Mouse (Mus musculus) central nervous system, embryonic 11.5 days (tissue): Measurements from ENCODE around the gene Batf2. TPM values are rescaled to one million over a fixed set of nuclear protein-coding genes. Genes with fewer than 3 reads are reported as not detected.

ENCODE experiments used
- polyA plus RNA-seq: library from polyadenylated mRNA; depleted of rRNA; stranded (reverse); fragments of >200 nt; gene quantifications from 2 replicates; pipeline ENCODE4 v1.2.3, GENCODE M21; 2012; rRNA removed

Batf2 gene
- not detected in 2 replicates for polyA plus RNA-seq

DNA sequence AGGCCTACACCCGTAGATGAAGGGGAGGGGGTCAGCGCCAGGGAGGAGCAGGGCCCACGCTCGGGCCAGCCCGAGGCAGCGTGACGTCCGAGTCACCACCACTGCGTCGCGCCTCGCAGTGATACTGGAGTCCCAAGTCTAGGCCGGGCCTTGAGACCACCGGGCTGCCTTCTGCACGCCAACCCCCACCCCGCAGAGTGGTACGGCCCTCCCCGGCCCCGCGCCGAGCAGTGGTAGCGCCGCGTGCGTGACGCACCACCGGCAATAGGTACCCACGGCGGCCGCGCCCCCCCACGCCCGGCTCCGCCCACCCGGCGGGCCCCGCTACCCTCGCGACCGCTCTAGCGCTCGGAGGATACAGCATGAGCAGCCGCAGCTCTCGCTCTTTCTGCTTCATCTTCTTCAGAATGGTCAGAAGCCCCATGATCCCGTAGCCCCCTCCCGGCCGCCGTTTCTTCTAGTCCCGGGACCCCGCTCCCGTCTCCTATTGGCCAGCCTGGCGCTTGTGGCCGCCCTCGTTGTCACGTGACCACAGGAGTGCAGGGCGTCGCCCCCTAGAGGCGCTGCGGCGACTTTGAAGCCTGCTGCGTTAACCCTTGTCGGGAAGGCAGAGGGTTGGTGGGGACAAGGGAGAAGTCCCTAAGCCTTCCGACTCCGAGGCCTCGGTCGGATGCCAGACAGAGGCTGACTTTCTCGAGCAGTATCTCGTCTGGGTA lies at the start of gene Batf2:
Gene Batf2 (plus strand): TSS at position 306 of the 716 bp plus-strand sequence.

GRCm38 (mm10) chr19:6094119-6094518 lies 46.7 kb upstream of the Batf2 start, which contains the start of gene AC131692.1:
TSS of gene AC131692.1 (plus strand) at chr19:6094419.

GRCm38 (mm10) chr19:6105586-6105985 lies 35.2 kb upstream of the Batf2 start, which contains the start of gene Naaladl1:
TSS of gene Naaladl1 (plus strand) at chr19:6105782.

GRCm38 (mm10) chr19:6117986-6118676 lies 22.7 kb upstream of the Batf2 start, which contains the start of gene Sac3d1:
TSS of gene Sac3d1 (minus strand) at chr19:6118650.

GRCm38 (mm10) chr19:6127760-6128341 lies 12.9 kb upstream of the Batf2 start, which contains the start of gene Snx15:
TSS of gene Snx15 (minus strand) at chr19:6128304.

DNA sequence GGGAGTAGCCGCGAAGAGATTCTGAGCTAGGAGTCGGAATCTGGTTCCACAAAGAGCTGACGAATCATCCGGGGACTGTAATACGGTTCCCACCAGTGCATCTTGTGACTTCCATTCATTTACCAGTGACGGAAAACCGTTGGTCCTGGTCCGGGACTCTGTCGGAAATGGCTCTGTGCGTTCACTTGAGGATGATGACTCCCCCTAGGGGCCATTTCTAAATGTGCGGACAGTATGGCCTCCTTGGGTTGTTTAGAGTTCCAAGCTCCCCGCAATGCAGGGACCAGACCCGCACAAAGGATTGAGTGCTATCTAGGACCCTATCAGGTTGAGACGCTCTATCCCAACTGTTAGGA lies 589 bp downstream of the Batf2 start, which contains the start of gene Arl2:
Gene Arl2 (minus strand): TSS at position 155 of the 356 bp plus-strand sequence.

GRCm38 (mm10) chr19:6184131-6184530 lies 43.3 kb downstream of the Batf2 start, which contains the start of gene Majin:
TSS of gene Majin (plus strand) at chr19:6184388.

Other genes starting within 250 kb of the Batf2 start
- 9.3 and 9.8 TPM in 2 replicates for gene Tigd3, start 246.8 kb upstream of the Batf2 start, polyA plus RNA-seq
- gene Dpf2, start 228.0 kb upstream of the Batf2 start, polyA plus RNA-seq, result 187 and 201 TPM in 2 replicates
- gene Cdc42ep2, start 216.2 kb upstream of the Batf2 start, polyA plus RNA-seq, result 2.4 and 2.9 TPM in 2 replicates
- 74.4 and 80.7 TPM in 2 replicates for gene Pola2, start 176.8 kb upstream of the Batf2 start, polyA plus RNA-seq
- not detected in 2 replicates for gene Slc22a20, start 154.8 kb upstream of the Batf2 start, polyA plus RNA-seq
- gene Capn1, start 125.1 kb upstream of the Batf2 start, polyA plus RNA-seq, result 5.6 and 7.9 TPM in 2 replicates
- gene Syvn1, start 94.4 kb upstream of the Batf2 start, polyA plus RNA-seq, result 29.2 and 32.8 TPM in 2 replicates
- gene Mrpl49, start 83.2 kb upstream of the Batf2 start, polyA plus RNA-seq, result 53.7 and 58.8 TPM in 2 replicates
- 1,645 and 2,151 TPM in 2 replicates for gene Fau, start 83.1 kb upstream of the Batf2 start, polyA plus RNA-seq
- gene Znhit2, start 79.8 kb upstream of the Batf2 start, polyA plus RNA-seq, result 27.7 and 31.3 TPM in 2 replicates
- 42.8 and 53.5 TPM in 2 replicates for gene Tm7sf2, start 72.6 kb upstream of the Batf2 start, polyA plus RNA-seq
- gene Vps51, start 63.8 kb upstream of the Batf2 start, polyA plus RNA-seq, result 74.8 and 88.1 TPM in 2 replicates
- gene Tmem262, start 61.0 kb upstream of the Batf2 start, polyA plus RNA-seq, result 0.16 and 0.39 TPM in 2 replicates
- 0.67 and 1.7 TPM in 2 replicates for gene Gm28374, start 58.7 kb upstream of the Batf2 start, polyA plus RNA-seq
- 47.5 and 73.8 TPM in 2 replicates for gene Zfpl1, start 56.0 kb upstream of the Batf2 start, polyA plus RNA-seq
- gene Cdca5, start 56.0 kb upstream of the Batf2 start, polyA plus RNA-seq, result 35.9 and 39.7 TPM in 2 replicates
- 1.3 and 1.6 TPM in 2 replicates for gene AC131692.1, start 46.6 kb upstream of the Batf2 start, polyA plus RNA-seq
- 2.8 and 3.9 TPM in 2 replicates for gene Naaladl1, start 35.2 kb upstream of the Batf2 start, polyA plus RNA-seq
- gene Sac3d1, start 22.3 kb upstream of the Batf2 start, polyA plus RNA-seq, result 41.9 and 69.7 TPM in 2 replicates
- 27.4 and 36.9 TPM in 2 replicates for gene Snx15, start 12.7 kb upstream of the Batf2 start, polyA plus RNA-seq
- 55.9 and 75.4 TPM in 2 replicates for gene Arl2, start 565 bp downstream of the Batf2 start, polyA plus RNA-seq
- not detected in 2 replicates for gene Majin, start 43.4 kb downstream of the Batf2 start, polyA plus RNA-seq
- 0.16 and 1.1 TPM in 2 replicates for gene Gpha2, start 85.4 kb downstream of the Batf2 start, polyA plus RNA-seq
- 35.9 and 56.4 TPM in 2 replicates for gene Ppp2r5b, start 94.9 kb downstream of the Batf2 start, polyA plus RNA-seq
- 11.8 and 15.7 TPM in 2 replicates for gene Atg2a, start 100.7 kb downstream of the Batf2 start, polyA plus RNA-seq
- gene Ehd1, start 135.7 kb downstream of the Batf2 start, polyA plus RNA-seq, result 143 and 275 TPM in 2 replicates
- gene Cdc42bpg, start 165.5 kb downstream of the Batf2 start, polyA plus RNA-seq, result 6.8 and 8.0 TPM in 2 replicates
- 84.2 and 116 TPM in 2 replicates for gene Men1, start 194.0 kb downstream of the Batf2 start, polyA plus RNA-seq
- 52.5 and 65.3 TPM in 2 replicates for gene Map4k2, start 200.2 kb downstream of the Batf2 start, polyA plus RNA-seq
- 223 and 269 TPM in 2 replicates for gene Sf1, start 222.7 kb downstream of the Batf2 start, polyA plus RNA-seq
- gene Pygm, start 243.4 kb downstream of the Batf2 start, polyA plus RNA-seq, result 6.3 and 8.2 TPM in 2 replicates